Mouse (Mus musculus): Measurements from ENCODE around the gene Arf1.
A peak's percentile ranks its signal among the peaks of the same experiment; 100 is the strongest.

Gene Arf1

DNA sequence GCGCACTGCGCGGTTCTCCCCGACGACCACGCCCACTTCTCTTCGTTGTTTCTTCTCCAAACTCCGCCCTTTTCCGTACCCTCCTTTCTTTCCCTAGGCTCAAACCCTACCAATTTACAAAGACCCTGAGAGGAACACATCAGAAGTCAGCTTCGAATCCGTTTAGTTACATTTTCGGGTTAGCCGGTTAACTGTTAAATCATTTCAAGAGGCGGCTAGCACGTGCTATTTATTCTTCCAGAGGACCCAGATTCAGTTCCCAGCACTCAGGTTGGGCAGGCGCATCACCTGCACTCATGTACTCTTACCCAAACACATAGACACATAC, 36.0 kb downstream of the Arf1 start, which contains the start of gene Guk1:
Gene Guk1 (minus strand): TSS at position 154 of the 328 bp plus-strand sequence.
- DNase-seq (ENCODE audit: low spot score) = no peak

DNA sequence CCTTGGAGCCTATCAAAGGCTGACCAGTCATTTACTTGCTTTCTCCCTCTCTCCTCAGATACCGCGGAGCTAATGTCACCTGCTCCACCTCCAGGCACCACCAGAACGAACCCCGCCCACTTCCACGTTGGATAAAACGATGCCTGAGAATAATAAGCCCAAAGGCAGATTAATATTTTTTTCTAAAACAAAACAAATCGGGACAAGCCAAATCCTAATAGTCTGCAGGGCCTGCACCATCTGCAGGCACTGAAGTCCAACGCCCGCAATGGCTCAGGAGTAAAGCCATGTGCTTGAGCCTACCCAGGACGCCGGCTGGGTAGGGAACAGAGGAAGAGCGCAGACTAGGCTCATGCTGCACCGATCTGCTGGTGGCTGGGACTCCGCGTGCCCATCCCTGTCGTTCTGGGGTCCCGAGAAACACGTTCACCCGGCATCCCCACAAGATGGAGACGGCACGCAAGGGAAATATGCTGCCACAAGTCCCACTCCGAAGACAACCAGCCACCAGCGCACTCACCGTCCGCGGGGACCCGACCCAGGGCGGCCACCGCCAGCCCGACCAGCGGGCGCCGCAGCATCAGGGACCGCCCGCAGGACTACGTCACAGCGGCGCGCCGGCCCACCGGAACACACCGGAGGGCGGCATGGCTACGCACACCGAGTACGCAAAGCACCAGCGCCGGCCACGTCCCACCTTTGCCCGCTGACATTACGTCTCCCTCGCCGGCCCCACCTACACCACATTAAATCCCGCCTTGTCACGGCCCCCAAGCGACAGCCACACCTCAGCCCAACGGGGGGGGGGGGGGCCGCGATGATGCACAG, 36.6 kb downstream of the Arf1 start:
- DNase-seq (ENCODE audit: low spot score) = peak; percentile 69

DNA sequence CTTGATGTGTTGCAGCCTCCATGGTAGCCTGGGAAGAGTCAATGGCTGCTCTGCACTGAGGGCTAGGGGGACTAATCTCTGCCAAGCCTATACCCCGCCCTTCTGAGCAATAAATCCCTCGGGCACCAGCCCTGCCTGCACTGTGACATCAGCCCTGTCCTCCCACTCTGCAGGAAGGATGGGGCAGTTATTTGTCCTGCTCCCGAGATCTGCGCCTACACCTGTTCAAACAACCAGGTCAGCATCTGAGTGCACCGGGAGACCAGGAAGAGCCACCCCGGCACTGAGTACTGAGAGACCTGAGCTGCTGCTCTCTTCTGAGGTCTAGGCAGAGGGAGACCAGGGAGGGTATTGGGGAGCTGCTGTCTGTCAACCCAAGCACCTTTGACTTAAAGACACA, 40.4 kb downstream of the Arf1 start:
- DNase-seq (ENCODE audit: low spot score) = no peak

DNA sequence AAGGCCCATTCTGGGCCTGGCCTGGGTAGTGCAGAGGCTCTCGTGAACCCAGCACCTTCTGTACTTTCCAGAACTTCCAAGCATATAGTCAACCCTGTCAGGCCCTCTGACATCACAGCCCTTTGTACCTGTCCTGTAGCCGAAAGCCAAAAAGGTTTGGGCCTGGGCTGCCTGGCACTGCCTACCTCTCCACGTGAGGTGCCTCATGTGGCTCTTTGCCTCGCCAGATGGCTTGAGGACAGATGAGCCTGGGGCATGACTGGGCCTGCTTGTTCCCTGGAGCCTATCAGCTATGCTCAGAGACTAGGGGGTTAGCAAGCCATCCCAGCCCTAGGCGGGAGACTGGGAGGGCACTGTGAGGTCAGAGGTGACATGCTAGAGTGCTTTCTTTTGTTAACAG, 42.6 kb downstream of the Arf1 start:
- DNase-seq (ENCODE audit: low spot score) = no peak

DNA sequence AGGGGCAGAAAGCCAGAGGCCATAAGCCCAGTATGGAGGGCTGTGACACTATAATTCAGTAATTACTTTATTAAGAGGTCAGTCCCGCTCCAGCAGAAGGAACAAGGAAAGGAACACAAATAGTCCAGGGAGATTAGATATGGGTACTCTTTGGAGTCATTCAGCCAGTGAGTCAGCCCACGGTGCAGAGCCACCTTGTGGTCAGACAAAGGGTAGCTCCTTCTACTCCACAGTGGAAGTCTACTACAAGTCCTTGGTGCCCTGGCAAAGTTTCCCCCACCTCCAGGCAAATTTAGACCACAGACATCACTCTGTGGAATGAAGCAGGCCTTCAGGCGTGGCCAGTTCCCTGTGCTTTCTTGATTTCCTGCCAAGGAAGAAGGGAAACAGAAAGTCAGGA, 44.2 kb downstream of the Arf1 start:
- DNase-seq (ENCODE audit: low spot score) = no peak

DNA sequence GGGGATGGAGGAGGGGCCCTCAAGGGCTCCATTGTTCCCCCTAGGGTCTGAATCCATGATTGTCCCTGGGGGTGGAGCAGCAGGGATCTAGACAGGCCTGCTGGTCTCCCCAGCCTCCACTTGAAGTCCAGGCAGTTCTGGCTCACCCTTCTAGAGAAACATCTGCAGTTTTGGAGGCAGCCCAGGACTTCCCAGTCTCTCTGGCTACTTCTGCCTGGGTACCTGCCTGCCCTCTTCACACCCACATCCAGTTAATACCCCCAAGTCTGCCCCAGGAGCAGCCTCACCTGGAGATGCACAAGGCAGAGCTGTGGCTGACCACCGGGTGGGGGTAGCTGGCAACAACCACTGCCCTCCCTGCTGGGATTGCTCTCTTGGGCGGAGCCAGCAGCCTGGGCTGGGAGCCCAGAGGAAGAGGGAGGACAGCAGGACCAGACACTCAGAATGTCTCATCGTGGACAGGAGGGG, 45.2 kb downstream of the Arf1 start, which contains the start of gene Gjc2:
Gene Gjc2 (minus strand): TSS at position 350 of the 468 bp plus-strand sequence.
- no peak for DNase-seq (ENCODE audit: low spot score)

DNA sequence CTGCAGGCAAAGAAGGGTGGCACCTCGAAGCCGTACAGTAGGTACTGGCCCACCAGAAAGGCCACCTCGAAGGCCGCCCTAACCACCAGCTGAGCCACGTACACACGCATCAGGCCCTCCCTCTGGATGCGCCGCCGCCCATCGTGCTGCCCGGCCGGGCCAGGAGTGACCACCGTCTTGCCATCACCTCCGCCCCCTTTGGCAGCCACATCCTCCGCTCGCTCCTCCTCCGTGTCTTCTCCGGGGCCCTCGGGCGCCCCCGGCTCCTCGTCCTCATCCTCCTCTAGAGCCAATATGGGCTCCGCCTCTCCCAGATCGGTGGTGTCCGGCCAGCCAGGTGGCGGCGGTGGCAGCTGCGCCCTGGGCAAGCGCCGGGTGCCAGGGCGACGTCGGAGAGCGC, 51.1 kb downstream of the Arf1 start:
- no peak for DNase-seq (ENCODE audit: low spot score)

DNA sequence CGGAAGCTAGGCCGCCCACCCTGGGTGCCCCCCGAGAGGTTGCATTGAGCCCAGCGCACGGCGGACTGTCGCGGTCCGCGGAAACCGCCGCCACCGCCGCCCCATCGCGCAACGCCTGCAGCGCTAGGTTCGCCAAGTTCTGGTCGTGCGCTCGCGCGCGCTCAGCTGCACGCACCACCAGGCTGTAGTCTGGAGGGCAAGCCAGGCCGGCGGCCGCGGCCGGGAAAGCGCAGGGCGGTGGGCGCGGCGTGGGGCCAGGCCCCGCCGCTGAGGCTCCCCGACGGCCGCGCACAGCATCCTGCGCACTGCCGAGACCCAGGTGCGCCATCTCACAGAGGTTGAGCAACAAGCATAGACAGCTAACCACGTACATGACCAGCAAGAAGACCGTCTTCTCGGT, 51.6 kb downstream of the Arf1 start:
- no peak for DNase-seq (ENCODE audit: low spot score)

DNA sequence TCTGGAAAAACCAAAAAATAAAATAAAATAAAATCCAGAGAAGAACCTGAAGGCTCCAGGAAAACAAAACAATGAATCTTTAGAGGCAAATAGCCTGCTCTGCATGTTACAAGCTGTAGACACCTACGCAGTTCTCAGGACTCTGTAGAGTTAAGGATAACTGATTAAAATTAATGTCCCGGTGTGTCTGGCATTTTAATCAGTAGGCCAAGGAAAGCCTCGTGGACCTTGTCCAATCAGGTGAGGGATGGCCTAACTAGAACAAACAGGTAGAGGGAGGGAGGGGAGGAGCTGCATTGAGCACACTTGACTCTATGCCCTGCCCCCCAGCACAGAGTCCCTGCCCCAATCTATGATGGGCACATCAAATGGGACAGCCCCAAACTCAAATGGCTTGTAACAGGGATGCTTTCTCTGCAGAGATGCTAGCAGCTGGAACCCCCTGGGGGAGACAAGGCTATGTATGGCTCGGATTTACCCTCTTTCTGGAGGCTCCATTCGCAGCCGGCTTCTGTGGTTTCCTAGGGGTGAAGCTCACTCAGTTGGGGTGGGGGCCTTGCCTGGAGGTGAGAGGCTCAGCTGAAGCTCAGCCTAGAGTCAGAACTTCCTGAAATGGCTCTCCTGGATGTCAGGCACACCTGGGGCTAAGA, 53.8 kb downstream of the Arf1 start:
- DNase-seq (ENCODE audit: low spot score) = no peak

DNA sequence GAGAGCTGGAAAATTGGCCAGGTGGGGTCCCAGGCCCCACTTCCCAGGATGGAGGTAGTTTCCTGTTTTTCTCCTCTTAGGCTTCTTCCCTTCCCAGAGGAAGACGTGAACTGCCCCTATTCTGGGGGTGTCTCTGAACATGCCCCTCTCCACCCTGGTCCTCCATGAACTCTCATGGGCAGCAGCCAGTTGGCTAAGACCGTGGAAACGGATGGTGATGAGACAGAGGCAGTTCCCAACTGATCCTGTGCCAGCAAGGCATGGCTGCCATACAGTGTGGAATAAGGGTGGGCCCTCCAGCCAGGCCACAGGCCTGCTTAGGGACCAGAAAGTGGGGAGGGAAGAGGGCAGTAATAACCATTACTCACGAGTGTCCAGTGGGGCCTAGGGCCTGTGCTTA, 57.5 kb downstream of the Arf1 start:
- no peak for DNase-seq (ENCODE audit: low spot score)

DNA sequence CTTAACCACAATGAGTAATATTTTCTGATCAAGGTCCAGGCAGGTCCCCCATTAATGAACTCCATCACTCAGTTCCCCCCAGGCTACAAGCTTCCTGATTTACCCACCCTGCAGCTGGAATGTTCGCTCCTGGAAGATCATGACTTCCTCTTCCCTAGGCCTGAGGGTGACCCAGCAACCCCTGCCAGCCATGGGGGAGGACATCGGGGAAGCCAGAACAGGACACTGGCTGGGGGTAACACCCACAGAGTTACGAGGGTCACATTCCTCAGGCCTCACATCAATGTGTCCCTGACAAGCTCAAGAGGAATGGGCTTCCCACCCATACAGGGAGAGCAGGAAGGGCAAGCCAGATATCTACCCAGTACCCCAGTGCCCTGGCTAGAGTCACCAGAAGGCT, 58.3 kb downstream of the Arf1 start:
- DNase-seq (ENCODE audit: low spot score) = no peak

DNA sequence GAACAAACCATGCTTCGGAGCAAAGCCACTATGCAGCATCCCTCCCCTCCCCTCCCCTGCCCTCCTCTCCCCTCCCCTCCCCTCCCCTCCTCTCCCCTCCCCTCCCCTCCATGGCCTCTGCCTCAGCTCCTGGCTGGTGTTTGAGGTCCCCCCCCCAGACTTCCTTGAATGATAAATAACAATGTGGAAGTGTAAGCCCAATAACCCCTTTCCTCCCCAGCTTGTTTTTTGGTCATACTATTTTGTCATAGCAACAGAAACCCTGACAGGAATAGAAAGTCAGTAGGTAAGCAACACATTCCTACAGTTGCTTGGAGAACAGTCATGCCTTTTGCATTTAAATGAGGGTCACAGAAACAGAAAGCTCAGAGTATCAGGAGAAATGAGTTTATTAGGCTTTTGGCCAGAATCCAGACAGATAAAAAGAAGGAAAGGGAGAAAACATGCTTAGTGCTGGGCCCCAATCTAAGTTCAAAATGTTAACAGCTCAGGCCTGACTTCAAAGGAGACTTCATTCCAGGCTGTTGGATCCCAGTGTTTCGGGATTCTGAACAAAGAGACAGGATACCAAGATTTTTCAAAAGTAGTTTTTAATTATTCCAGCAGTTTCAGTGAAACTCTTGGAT, 62.3 kb downstream of the Arf1 start:
- no peak for DNase-seq (ENCODE audit: low spot score)

DNA sequence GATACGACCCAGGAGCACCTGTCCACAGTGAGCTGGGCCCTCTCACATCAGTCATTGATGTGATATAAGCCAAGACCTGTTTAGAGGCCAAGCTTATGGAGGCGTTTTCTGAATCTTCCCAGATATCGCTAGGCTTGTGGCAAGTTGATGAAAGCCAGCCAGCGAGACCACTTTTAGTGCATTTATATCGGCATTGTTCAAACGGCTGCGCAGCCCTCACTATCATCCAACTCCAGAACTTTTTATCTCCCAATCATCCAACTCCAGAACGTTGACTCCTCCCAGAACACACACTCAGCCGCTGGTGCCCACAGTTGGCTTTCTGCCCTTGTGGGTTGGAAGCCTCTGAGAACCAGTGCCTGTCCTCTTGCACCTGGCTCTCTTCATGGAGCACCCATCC, 63.7 kb downstream of the Arf1 start:
- no peak for DNase-seq (ENCODE audit: low spot score)

DNA sequence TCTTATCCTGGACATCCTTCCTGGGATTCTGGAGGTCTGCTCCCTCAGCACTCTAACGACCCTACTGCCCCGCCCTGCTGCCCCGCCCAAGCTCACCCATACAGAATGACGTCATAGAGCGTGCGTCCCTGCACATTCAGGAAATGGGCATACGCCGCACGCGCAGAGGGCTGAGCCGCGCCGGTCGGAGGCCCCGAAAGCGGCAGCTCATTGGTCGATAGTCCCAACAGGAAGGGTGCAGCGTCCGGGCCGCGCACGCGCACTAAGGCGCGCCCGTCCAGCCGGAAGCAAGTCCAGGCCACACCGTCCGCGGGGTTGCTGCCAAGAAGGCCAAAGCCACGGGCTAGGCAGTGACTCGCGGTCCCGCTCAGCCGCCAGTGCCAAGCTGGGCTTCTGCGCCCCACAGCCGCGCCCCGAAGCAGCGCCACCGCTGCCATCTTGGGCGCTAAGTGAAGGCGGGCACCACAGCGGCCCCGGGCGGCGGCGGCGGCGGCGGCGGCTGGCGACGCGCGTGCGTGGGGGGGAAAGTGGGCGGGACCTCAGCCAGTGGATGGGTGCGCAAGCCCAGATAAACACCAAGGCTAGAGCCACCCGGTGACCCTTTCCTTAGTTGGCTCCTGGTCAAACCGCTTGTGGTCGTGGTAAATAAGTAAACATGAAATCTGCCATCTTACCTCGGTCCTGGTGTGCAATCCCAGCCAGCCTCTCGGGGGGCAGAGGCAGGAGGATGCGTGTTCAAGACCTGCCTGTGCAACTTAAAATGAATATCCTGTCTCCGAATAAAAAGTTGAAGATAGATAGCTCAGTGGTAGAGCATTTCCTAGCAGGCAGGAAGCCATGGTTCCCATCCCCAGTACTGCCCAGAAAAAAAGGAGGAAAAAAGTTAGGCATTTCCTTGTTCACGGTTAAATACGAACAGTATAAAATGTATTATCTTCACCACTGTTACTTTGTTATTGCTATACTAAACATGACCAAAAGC, 64.5 kb downstream of the Arf1 start, which contains the start of gene Iba57:
Gene Iba57 (minus strand): TSS at position 485 of the 982 bp plus-strand sequence.
- peak; percentile 87 for DNase-seq (ENCODE audit: low spot score)

DNA sequence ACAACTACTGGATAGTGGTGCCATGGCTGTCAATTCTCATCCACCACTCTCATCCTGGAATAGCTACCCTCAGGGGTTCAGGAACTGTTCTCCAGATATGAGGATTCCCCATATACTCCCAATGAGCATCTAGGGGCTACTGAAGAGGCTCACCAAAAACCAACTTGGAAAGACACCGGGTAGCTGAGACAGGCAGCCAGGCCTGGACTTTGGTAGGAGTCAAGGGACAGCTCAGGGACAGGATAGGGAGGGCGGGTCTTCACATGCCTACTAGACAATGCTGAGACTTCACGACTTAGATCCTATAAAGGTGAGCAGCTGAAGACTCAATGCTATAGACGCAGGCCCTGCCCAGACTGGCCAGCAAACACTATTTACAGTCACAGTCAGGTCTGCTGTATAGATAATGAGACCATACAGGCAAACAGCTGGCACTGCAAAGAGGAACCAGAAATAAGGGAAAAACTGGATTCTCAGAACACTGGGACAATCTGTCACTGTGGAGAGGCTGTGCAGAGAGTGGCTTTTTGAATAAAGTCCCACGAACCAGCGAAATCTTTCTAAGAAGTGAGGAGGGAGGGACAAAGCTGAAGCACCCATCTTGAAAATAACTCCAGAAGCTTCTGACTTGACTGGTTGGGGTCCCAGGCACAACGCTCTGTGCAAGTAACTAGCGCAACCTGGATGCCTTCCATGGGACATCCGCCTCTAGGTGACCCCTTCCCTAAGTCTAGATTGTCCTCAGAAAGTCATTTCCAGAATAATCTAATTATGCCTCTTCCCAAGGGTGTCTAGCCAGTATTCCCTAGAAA, 65.4 kb downstream of the Arf1 start:
- no peak for DNase-seq (ENCODE audit: low spot score)
